Mouse (Mus musculus): ENCODE results near the gene Esrrg.

GRCm38 (mm10) chr1:187651688-187652241, 43.2 kb downstream of the Esrrg start:
- TF ChIP-seq TAL1 (IDR thresholded peaks at IDR 0.05; ENCODE audit: low read length) (no peak), GATA1 (IDR thresholded peaks at IDR 0.05; ENCODE audit: low read length) (no peak)
